20 mouse cellular contexts compared by ENCODE assay signal in genomic region chr17:86904206-86904605, GRCm38 (mm10). TPM values are rescaled to one million over a fixed set of nuclear protein-coding genes. Genes with fewer than 3 reads are reported as not detected.
A peak's percentile ranks its signal among the peaks of the same experiment; 100 is the strongest.
DNase-seq lines count a peak whose midpoint lies in the region; ATAC-seq and TF ChIP-seq lines count a peak whose summit lies in the region.
"Had no signal": no experiment of that assay in that cellular context is flagged by ENCODE, and none has a peak within 500 bp of the region (broad histone marks: within the 10 kb centered on the region; RNA-seq: fewer than 3 reads in every experiment).

No protein-coding gene starts in this region.

- peak; percentile 85 for ATAC-seq in common myeloid progenitor, adult 5-6 weeks (replicated peaks; ENCODE audit: low read depth, poor library complexity, severe bottlenecking)
- peak; percentile 78 for ATAC-seq in megakaryocyte progenitor cell, adult 5-6 weeks (replicated peaks; ENCODE audit: poor library complexity)
- ATAC-seq: midbrain, embryonic 13.5 days had no signal

- H3K4me3 ChIP-seq in layer of hippocampus, adult 2 months, result no peak overlapping the region
- H3K4me3 ChIP-seq: embryonic facial prominence, embryonic 13.5 days; liver, embryonic 15.5 days; midbrain, embryonic 13.5 days had no signal

- no peak for DNase-seq in layer of hippocampus, adult 2 months (ENCODE audit: low spot score in 2 of 2)
- no peak for DNase-seq in layer of hippocampus, adult 11-12 months (ENCODE audit: low spot score)
- peak; percentile 41 for DNase-seq in CD4-positive helper T cell, adult 2 months (ENCODE audit: low read depth, low spot score)
- DNase-seq in frontal cortex, adult 2 months (ENCODE audit: extremely low spot score in 1 of 2, low spot score in 1 of 2), result no peak
- DNase-seq in embryo, embryonic 11 days, result no peak
- DNase-seq: cerebellum, postnatal 36 days; kidney, adult 9 months; layer of hippocampus, postnatal 36 days had no signal

- H3K27ac ChIP-seq in layer of hippocampus, adult 2 months, result peak overlapping the region; percentile 91
- H3K27ac ChIP-seq: embryonic facial prominence, embryonic 13.5 days; liver, embryonic 15.5 days had no signal

- no peak for TF ChIP-seq CTCF in layer of hippocampus, adult 2 months (conservative IDR thresholded peaks at IDR 0.05)

RNA-seq across cellular contexts. Expression of gene Tmem247, which starts 12.9 kb away (rescaled TPM):
- not detected for total RNA-seq in layer of hippocampus, adult 2 months (2021)
- not detected in 2 replicates for total RNA-seq in common myeloid progenitor, adult 5-6 weeks (2017)
- not detected in 2 replicates for total RNA-seq in megakaryocyte progenitor cell, adult 5-6 weeks (2015)
- not detected in 2 replicates for total RNA-seq in megakaryocyte progenitor cell, adult 5-6 weeks (2017)
- polyA plus RNA-seq in frontal cortex, adult 2 months (2012; rRNA removed), result not detected in 2 replicates
- total RNA-seq: adrenal gland, postnatal 25 days; heart, adult 18-20 months; heart, postnatal 10 days; layer of hippocampus, postnatal 36 days; left cerebral cortex, postnatal 4 days had no signal
- polyA plus RNA-seq: activated CD4-positive, CD25-positive, alpha-beta regulatory T cell, adult 4 months; embryonic facial prominence, embryonic 13.5 days; liver, embryonic 15.5 days; midbrain, embryonic 13.5 days; neural tube, embryonic 11.5 days; stomach, embryonic 14.5 days had no signal

RNA-seq across cellular contexts. Expression of gene Atp6v1e2, which starts 43.5 kb away (rescaled TPM):
- total RNA-seq in layer of hippocampus, adult 2 months (2021), result not detected
- not detected in 2 replicates for total RNA-seq in common myeloid progenitor, adult 5-6 weeks (2017)
- not detected in 2 replicates for total RNA-seq in megakaryocyte progenitor cell, adult 5-6 weeks (2015)
- total RNA-seq in megakaryocyte progenitor cell, adult 5-6 weeks (2017), result not detected in 2 replicates
- 0.18 TPM in 1 of 2 replicates, not detected in the other for polyA plus RNA-seq in frontal cortex, adult 2 months (2012; rRNA removed)
- total RNA-seq: adrenal gland, postnatal 25 days; heart, adult 18-20 months; heart, postnatal 10 days; layer of hippocampus, postnatal 36 days; left cerebral cortex, postnatal 4 days had no signal
- polyA plus RNA-seq: activated CD4-positive, CD25-positive, alpha-beta regulatory T cell, adult 4 months; embryonic facial prominence, embryonic 13.5 days; liver, embryonic 15.5 days; midbrain, embryonic 13.5 days; neural tube, embryonic 11.5 days; stomach, embryonic 14.5 days had no signal

RNA-seq across cellular contexts. Expression of gene Rhoq, which starts 58.7 kb away (rescaled TPM):
- total RNA-seq in layer of hippocampus, adult 2 months (2021), result 10 to 100 TPM; 25.5 to 35.0 TPM
- 5.2 and 5.6 TPM in 2 replicates for total RNA-seq in common myeloid progenitor, adult 5-6 weeks (2017)
- total RNA-seq in megakaryocyte progenitor cell, adult 5-6 weeks (2015), result 2.4 and 4.5 TPM in 2 replicates
- 1.9 and 3.8 TPM in 2 replicates for total RNA-seq in megakaryocyte progenitor cell, adult 5-6 weeks (2017)
- polyA plus RNA-seq in frontal cortex, adult 2 months (2012; rRNA removed), result 31.9 and 33.3 TPM in 2 replicates
